Mouse (Mus musculus): ENCODE measurements around the gene Nanog. TPM values are rescaled to one million over a fixed set of nuclear protein-coding genes. Genes with fewer than 3 reads are reported as not detected.
"Not testable (repeated sequence)": the region's sequence is repeated elsewhere in the genome, so short reads cannot be mapped to it uniquely, and the experiment has no call there.

Gene Nanog
- not detected for total RNA-seq (2021)
- long read RNA-seq, partial matches to known transcripts, result 0 of 1 reads
- long read RNA-seq, other reads (novel, unspliced or antisense), result 1 of 1 reads

DNA sequence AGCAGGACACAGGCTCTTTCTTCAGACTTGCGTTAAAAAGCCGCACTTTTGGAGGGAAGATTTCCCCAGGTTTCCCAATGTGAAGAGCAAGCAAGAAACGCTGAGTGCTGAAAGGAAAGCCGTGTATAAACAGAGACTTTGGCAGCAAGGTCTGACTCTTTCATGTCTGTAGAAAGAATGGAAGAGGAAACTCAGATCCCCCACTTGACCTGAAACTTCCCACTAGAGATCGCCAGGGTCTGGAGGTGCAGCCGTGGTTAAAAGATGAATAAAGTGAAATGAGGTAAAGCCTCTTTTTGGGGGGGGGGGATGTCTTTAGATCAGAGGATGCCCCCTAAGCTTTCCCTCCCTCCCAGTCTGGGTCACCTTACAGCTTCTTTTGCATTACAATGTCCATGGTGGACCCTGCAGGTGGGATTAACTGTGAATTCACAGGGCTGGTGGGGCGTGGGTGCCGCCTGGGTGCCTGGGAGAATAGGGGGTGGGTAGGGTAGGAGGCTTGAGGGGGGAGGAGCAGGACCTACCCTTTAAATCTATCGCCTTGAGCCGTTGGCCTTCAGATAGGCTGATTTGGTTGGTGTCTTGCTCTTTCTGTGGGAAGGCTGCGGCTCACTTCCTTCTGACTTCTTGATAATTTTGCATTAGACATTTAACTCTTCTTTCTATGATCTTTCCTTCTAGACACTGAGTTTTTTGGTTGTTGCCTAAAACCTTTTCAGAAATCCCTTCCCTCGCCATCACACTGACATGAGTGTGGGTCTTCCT lies at the start of gene Nanog:
Gene Nanog (plus strand): TSS at position 454 of the 765 bp plus-strand sequence.
- DNase-seq (ENCODE audit: low spot score in 2 of 2), result no peak

DNA sequence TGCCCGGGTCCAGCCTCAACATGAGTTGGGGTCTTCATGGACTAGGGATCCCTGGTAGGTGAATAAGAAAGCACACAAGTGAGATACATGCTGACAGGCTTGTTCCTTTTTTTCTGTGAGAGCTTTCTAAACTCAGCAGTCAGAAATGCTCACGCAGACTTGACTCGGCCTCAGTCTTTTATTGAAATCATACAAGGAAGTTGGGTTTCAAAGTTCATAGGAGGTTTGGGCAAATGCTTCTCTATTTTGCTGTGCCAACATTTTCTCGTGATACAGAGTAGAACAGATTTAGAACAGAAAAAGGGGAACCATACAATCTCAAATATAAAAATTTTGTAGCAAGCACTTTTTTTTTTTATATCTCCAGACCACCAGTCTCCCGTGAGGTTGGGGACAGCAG lies 49.7 kb upstream of the Nanog start:
- no peak for DNase-seq (ENCODE audit: low spot score in 2 of 2)

DNA sequence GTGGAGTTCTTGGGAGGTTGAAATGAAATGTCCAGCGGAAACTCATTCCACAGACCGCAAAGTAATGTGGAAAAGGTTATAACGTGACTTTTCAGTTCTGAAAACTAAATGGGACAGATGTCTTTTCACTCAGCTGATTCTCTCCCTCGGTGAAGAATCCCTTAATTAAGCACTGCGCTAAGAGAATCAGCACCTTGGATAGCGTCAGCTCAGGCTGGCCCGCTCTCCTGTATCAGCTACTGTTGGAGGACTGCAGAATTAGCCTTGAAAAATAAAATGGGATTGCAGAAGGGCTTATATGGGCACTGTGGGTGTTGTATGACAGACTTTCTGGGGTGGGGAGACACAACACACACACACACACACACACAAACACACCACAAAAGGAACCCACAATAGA lies 47.7 kb upstream of the Nanog start:
- no peak for DNase-seq (ENCODE audit: low spot score in 2 of 2)

DNA sequence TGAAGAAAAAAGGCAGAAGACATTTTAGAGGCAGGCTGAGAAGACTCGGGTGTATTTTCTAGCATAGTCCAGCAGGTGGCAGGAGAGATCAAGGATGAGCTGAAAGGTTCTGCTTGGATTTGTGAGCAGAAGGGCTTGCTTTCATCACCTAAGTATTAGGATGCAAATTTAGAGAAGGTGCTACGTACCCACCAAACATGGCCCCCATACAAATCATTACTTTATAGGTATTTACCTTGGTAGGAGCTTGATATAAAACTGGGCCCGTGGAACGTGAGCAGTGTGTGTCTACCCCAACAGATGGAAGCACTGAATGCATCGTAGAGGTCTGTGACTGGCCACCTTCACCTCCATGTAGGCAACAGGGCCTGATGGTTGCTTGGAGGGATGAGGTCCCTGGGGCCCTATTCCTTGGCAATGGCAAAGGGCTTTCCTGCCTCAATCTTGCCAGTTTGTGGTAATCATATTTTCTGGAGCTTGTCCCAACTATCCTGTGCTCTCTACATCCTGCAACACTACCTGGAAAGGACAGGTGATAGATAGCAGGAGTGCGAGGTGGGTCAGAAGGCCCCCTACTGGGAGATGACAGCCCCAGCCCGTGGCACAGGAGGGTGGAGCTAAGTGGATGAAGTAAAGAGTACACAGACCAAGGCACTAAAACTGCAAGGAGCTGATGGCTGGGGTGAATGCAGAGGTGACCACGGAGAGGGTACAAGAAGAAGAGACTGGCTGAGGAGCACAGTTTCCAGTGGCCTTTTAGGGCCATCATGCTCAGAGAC lies 46.5 kb upstream of the Nanog start:
- peak in 1 of 2 experiments; percentile 72 for DNase-seq (ENCODE audit: low spot score in 2 of 2)

DNA sequence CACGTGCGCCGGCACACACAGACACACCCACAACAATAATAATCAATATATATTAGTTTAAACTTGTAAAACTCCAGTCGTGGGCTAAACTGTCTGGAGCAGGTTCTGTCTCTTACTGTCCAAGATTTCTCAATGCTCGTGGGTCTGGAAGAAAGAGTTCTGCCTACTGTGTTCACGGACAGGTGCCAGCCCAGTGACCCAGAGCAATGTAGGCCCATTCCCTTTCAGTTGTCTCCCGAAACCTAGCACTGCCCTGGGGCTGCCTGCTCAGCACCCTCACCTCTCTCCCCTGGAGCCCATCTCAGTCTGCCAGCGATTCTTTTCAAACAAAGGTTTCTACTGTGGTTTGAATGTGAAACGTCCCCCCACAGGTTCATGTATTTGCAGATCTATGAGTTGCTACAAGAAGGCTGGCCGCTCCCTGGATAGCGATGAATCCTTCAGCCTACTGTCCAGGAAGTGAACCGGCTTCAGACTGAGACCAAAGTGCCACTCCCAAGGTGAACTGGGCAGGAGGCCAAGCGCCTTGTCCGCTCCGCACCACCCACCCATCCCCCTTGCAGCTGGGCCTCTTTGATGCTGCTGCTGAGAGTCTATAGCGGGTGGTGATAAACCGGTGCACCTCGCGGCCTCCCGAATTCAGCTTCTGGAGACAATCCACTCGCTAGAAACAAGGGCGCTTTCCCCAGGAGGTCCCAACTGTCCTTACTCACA lies 44.6 kb upstream of the Nanog start:
- DNase-seq (ENCODE audit: low spot score in 2 of 2), result no peak

DNA sequence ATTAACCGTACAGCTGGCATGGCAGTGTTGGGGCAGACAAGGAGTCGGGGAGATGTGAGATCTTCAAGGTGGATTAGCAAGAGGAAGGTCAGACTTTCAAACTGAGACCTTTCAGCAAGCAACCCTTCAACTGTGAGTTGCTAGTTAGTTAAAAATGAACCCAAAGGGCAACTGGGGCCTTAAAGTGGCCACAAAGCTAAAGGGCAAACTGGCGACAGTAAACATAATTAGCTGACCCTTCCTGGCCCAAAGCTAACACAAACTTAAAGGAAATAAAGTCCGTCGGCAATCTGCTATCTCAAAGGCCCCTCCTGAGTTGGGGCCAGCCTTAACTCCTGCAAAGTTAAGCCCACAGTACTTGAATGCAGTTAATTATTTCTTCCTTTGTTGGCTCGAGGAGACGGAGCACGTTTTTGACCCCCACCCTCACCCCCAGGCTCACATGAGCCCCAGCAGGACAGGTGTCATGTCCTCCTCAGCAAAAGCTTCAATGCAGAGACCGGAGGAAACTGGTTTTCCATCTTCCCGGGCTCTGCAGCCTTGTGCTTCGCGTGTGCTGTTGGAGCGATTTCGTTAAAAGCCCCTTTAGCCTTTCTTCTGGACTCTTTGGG lies 43.6 kb upstream of the Nanog start:
- DNase-seq (ENCODE audit: low spot score in 2 of 2), result no peak

DNA sequence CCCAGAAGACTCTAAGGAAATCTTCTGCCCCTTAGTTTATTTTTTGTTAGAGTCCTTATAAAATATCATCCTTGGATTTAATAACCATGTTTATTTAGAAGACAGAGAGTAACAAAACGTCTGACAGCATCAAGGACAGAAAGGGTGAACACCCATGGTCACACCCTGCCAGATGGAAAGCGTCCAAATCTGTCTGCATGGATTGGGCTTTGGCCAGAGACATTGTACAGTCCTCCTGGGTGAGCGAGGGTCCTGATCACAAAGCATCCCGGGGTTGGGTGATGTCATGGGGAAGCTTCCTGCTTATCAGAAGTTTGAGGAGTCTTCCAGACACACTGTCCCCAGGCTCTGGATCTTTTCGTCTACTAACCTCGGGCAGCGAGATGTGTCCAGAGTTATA lies 41.4 kb upstream of the Nanog start:
- no peak for DNase-seq (ENCODE audit: low spot score in 2 of 2)

DNA sequence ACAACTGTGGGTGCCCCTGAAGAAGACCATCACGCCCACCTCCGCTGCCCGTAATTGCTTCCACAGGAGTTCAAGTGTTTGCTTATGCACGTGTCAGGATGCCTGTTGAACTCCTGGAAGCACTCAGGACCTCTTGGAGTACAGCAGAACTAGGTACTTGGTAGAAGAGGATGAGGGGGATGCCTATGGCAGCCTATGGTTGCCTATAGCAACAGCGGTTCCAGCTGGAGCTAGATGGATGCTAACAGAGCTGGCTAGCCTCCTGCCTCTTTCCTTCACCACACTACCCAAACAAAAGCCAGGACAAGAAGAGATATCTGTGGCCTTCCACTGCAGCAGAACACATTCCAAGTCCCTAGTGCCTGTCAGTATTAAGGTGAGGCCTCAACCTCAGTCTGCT lies 39.6 kb upstream of the Nanog start:
- DNase-seq (ENCODE audit: low spot score in 2 of 2), result no peak

DNA sequence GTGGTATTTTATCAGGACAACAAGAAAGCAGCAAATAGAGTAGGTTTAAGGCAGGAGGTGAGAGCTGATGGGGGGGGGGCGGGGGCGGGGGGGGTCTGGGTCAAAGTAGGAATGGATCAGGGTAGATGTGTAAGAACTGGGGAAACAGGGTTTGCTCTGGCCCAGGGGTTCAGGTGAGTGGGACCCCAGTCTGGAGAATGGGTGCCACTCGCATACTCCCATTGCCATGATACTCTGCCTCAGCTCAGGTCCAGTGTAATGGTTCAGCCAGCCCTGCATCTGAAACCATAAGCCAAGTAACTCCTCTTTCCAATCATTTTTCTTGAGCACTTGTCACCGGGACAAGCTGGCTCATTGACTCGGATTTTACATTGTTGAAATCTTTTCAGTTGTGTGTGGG lies 38.5 kb upstream of the Nanog start:
- no peak for DNase-seq (ENCODE audit: low spot score in 2 of 2)

DNA sequence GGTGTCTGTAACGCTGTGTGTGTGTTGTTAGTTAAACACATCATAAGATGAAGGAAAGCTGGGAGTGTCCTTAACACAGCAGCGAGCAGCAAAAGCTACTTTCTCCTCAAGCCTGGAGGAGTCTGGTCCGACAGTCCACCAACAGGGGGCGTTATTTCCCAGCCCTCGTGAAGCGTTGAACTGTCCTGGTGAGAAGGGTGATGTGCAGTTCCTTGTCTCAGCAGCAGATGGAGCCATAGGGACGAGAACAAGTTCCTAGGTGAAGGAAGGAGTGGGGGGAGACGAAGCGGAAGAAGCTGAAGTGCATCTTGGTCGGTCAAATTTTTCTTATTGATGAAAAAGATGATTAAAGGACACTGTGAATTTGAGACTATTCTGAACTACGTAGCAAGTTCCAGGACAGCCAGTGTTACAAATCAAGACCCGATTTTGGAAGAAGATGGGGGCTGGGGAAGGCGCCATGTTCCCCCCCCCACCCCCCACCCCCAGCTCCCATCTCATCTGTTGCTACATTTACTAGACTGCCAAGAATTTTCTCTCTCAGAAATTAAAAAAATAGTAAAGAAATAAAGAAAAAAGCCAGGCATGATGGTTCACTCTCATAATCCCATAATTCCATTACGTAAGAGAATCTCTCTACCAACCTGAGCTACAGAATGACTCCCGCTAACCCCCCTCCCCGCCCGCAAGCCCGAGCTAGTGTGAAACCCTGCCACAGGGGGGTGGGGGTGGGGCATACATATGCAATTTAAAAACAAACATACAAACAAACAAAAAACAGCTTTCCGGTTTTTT lies 37.7 kb upstream of the Nanog start:
- peak; percentile 94 to 100 for DNase-seq (ENCODE audit: low spot score in 2 of 2)

DNA sequence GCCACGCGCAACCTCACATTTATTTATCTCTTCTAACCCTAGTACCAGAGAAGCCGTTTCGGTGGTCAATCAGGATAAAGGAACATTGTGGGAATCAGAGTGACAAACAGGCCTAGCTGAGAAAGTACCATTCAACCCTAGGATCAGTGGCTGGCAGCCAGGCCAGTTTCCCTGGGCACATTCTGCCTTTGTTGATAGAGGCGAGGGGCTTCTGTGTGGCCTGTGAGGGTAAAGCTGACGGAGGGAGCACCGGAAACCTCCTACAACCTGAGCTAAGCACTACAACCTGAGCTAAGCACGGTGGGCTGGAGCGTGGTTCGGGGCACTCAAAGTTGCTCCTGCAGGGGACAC lies 37.1 kb upstream of the Nanog start:
- DNase-seq (ENCODE audit: low spot score in 2 of 2), result no peak

DNA sequence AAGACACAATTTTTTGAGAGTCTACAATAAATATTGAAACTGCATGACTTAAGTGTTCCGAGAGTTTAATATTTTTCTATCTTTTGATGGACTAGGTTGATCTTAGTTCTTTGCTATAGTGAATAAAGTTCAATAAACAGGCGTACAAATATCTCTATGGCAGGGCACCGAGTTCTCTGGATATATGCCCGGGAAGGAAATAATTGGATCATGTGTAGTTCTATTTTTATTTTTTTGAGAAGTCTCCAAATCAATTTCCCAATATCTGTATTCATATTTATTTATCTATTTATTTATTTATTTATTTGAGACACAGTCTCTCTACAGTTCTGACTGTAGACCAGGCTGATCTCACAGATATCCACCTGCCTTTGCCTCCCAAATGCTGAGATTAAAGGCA lies 36.4 kb upstream of the Nanog start:
- DNase-seq (ENCODE audit: low spot score in 2 of 2), result peak in 1 of 2 experiments; percentile 54

DNA sequence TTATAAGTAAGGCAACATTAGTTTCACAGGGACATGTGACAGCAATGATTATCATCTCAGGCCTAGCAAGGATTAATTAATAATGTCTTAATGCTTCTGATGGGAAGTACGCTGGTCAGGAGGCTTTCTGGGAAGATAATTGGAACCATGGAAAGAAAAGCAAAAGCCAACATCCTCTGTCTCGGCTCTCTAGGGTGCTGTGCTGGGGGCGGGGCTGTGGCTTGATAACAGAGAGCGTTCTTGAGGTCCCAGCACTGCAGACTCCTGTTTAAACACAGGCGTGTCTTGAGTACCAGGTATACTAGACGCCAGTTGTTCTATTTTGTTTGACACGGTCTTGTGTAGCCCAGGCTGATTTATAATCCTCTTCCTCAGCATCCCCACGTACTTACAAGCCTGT lies 34.5 kb upstream of the Nanog start:
- no peak for DNase-seq (ENCODE audit: low spot score in 2 of 2)

DNA sequence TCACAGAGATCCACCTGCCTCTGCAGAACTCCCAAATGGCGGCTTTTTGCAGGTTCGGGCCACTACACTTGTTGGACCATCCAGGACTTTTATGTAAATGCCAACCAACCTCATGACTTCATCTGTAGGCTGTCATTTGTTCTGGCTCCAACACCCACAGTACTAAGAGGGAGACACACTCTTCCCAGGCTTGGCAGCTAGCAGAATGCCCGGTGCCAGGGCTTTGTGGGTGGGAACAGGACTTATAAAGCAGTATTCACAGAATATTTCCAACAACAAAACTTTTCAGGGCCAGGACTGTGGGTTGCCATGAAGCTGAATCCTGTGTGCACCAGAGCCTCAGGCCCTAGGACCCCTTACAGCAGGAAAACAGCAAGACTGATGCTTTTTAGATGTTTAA lies 24.6 kb upstream of the Nanog start:
- DNase-seq (ENCODE audit: low spot score in 2 of 2), result peak; percentile 77 to 91

DNA sequence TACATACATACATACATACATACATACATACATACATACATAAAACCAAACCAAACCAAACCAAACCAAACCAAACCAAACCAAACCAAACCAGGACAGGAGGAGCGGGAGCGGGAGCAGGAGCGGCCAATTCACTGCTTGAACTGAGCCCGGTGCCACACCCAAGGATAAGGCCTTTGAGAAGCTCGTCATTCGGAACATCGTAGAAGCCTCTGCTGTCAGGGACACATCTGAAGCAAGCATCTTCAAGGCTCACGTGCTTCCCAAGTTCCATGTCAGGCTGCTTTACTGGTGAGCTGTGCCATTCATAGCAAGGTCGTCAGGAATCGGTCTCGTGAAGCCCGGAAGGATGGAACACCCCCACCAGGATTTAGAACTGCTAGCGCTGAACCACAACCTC lies 20.6 kb upstream of the Nanog start:
- no peak for DNase-seq (ENCODE audit: low spot score in 2 of 2)

DNA sequence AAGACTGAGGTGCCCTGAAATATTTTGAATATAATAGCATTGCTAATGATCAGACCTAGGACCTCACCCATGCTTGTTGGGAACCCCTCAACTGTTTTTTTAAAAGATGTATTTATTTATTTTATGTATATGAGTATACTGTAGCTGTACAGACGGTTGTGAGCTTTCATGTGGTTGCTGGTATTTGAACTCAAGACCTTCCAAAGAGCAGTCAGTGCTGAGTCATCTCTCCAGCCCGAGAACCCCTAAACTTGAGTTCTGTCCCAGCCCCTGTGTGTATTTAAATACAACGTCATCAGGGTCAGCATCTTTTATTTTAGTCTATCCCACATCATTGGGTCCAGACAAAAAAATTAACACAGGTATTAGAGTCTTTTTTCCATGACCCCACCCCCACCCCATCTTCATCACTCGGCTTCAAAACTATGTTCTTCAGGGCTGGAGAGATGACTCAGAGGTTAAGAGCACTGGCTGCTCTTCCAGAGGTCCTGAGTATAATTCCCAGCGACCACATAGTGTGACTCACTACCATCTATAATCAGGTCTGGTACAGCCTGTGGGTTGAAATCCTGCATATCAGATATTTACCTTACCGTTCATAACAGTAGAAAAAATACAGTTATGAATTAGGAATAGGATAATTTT lies 17.8 kb upstream of the Nanog start:
- DNase-seq (ENCODE audit: low spot score in 2 of 2), result no peak

DNA sequence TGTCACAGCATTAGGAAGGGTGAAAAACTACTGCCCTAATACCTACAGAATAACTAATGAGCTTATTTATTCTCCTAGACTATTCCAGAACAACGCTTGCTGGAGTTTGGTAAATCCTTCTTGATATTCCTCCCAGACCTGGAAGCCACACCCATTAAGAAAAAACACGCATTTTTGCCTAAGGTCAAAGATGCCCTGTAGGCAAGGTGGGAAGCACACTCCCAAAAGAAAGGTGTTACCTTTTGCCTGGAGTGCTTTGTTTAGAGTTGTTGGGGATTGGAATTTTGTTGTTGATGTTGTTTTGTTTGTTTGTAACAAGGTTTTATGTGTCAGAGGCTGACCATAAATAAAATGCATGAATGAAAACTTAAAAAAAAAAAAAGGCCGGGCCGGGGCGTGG lies 17.2 kb upstream of the Nanog start:
- DNase-seq (ENCODE audit: low spot score in 2 of 2), result no peak

DNA sequence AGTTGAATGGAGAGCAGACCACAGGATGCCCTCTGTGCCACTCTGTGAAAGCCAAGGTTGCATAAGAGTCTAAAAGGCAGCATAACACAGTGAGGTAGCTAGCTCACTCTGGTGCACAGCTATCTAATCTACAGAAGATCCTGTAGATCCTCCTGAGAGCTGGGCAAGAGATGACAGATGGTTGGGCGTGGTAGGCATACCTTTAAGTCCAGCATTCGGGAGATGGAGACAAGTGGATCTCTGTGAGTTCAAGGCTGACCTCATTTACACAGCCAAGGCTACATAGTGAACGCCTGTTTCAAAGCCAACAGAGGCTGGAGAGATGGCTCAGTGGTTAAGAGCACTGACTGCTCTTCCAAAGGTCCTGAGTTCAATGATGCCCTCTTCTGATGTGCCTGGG lies 11.9 kb upstream of the Nanog start:
- DNase-seq (ENCODE audit: low spot score in 2 of 2), result no peak

DNA sequence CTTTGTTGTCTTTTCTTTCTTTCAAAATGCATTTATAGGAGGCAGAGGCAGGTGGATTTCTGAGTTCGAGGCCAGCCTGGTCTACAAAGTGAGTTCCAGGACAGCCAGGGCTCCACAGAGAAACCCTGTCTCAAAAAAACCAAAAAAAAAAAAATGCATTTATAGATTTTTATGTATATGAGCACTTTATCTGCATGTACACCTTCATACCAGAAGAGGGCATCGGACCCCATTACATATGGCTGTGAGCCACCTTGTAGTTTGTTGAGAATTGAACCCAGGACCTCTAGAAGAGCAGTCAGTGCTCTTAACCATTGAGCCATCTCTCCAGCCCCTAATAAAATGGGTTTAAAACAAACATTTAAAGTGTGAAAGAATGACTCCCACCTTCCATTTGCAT lies 7.7 kb upstream of the Nanog start:
- not testable (repeated sequence) for DNase-seq (ENCODE audit: low spot score in 2 of 2)

DNA sequence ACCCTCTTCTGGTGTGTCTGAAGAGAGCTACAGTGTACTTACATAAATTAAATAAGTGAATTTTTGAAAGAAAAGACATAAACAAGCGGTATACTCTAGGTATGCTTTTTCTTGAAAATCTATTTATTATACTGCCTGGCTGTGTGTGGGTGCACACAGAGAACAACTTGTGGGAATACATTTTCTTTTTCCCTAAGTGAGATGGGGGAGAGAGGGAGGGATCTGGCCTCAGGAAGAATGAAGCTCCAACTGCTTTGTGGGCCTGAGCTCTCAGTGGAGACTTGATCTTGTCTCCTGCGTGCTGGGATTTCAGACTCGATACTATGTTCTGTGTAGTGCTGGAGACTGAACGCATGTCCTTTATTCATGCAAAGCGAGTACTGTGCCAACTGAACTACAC lies 5.5 kb upstream of the Nanog start:
- DNase-seq (ENCODE audit: low spot score in 2 of 2), result no peak
